In genomic region chr17:87289367-87289766, GRCm38 (mm10) we compare ENCODE assay signal across 27 mouse cellular contexts. TPM values are rescaled to one million over a fixed set of nuclear protein-coding genes. Genes with fewer than 3 reads are reported as not detected.
DNase-seq lines count a peak whose midpoint lies in the region; ATAC-seq and TF ChIP-seq lines count a peak whose summit lies in the region.
"Had no signal": no experiment of that assay in that cellular context is flagged by ENCODE, and none has a peak within 500 bp of the region (broad histone marks: within the 10 kb centered on the region; RNA-seq: fewer than 3 reads in every experiment).

No protein-coding gene starts in this region.

- intact Hi-C loops in left cerebral cortex, adult 2 months (cut with DNase I): no loop called here

- WGBS in kidney, embryonic 15.5 days: 65% methylated on average over 5 of the region's 5 CpGs
- WGBS in intestine, embryonic 16.5 days: 55% methylated on average over 5 of the region's 5 CpGs
- WGBS in stomach, postnatal 0 days: 72% methylated on average over 5 of the region's 5 CpGs

- no peak overlapping the region for H3K9ac ChIP-seq in kidney, embryonic 15.5 days
- H3K9ac ChIP-seq in intestine, embryonic 16.5 days (ENCODE audit: low read depth, low read length): no peak overlapping the region
- H3K9ac ChIP-seq in stomach, postnatal 0 days (ENCODE audit: low read length): no peak overlapping the region
- H3K9ac ChIP-seq: embryonic facial prominence, embryonic 13.5 days; hindbrain, embryonic 15.5 days; liver, embryonic 12.5 days; midbrain, embryonic 13.5 days; neural tube, embryonic 13.5 days had no signal

- no peak for ATAC-seq in kidney, embryonic 15.5 days (replicated peaks; ENCODE audit: low FRiP score)
- peak; percentile 74 for ATAC-seq in intestine, embryonic 16.5 days
- ATAC-seq in stomach, postnatal 0 days (ENCODE audit: low FRiP score, low TSS enrichment): peak; percentile 25; the same call in 1 of the 2 replicates
- ATAC-seq: forebrain, embryonic 16.5 days; inflammation-experienced regulatory T-cells, adult 6 months; liver, embryonic 12.5 days; midbrain, embryonic 13.5 days; Patski had no signal

- TF ChIP-seq EP300 in stomach, postnatal 0 days (optimal IDR thresholded peaks at IDR 0.05): no peak

- H3K9me3 ChIP-seq in kidney, embryonic 15.5 days (replicated peaks): no peaks in the 10 kb centered on the region
- H3K9me3 ChIP-seq in intestine, embryonic 16.5 days (ENCODE audit: control insufficient read depth, low read length): no peaks in the 10 kb centered on the region
- H3K9me3 ChIP-seq in stomach, postnatal 0 days (ENCODE audit: control insufficient read depth, low read length): no peaks in the 10 kb centered on the region
- H3K9me3 ChIP-seq: embryonic facial prominence, embryonic 13.5 days; forebrain, embryonic 10.5 days; hindbrain, embryonic 10.5 days; hindbrain, embryonic 15.5 days; liver, embryonic 12.5 days; midbrain, embryonic 13.5 days; neural tube, embryonic 13.5 days had no signal

- H3K4me2 ChIP-seq in kidney, embryonic 15.5 days: no peak overlapping the region
- H3K4me2 ChIP-seq in intestine, embryonic 16.5 days (ENCODE audit: low read depth, low read length): no peak overlapping the region
- no peak overlapping the region for H3K4me2 ChIP-seq in stomach, postnatal 0 days (replicated peaks; ENCODE audit: low read depth)
- H3K4me2 ChIP-seq: embryonic facial prominence, embryonic 13.5 days; hindbrain, embryonic 15.5 days; liver, embryonic 12.5 days; midbrain, embryonic 13.5 days; neural tube, embryonic 13.5 days had no signal

- H3K27ac ChIP-seq in kidney, embryonic 15.5 days: no peak overlapping the region
- H3K27ac ChIP-seq in intestine, embryonic 16.5 days (ENCODE audit: low read length): peak overlapping the region; percentile 86
- H3K27ac ChIP-seq in stomach, postnatal 0 days (replicated peaks): no peak overlapping the region
- no peak overlapping the region for H3K27ac ChIP-seq in left cerebral cortex, adult 2 months
- H3K27ac ChIP-seq: embryonic facial prominence, embryonic 13.5 days; forebrain, embryonic 10.5 days; gastrocnemius, adult 2 months; hindbrain, embryonic 10.5 days; hindbrain, embryonic 15.5 days; liver, embryonic 12.5 days; macrophage; midbrain, embryonic 13.5 days; neural tube, embryonic 13.5 days had no signal

- H3K36me3 ChIP-seq in kidney, embryonic 15.5 days: no peaks in the 10 kb centered on the region
- peaks cover 7% of the 10 kb centered on the region; the same call in 1 of the 2 replicates for H3K36me3 ChIP-seq in intestine, embryonic 16.5 days (ENCODE audit: control insufficient read depth, insufficient read depth, low read length)
- no peaks in the 10 kb centered on the region; the same call in 1 of the 2 replicates for H3K36me3 ChIP-seq in stomach, postnatal 0 days (ENCODE audit: control insufficient read depth, insufficient read depth, low read length)
- H3K36me3 ChIP-seq: hindbrain, embryonic 10.5 days; hindbrain, embryonic 15.5 days; midbrain, embryonic 13.5 days; neural tube, embryonic 13.5 days had no signal

- TF ChIP-seq CTCF in stomach, postnatal 0 days (IDR thresholded peaks at IDR 0.05; ENCODE audit: low read depth): no peak
- TF ChIP-seq CTCF in left cerebral cortex, adult 2 months (IDR thresholded peaks at IDR 0.05): no peak

- peaks cover 24% of the 10 kb centered on the region for H3K27me3 ChIP-seq in kidney, embryonic 15.5 days
- no peaks in the 10 kb centered on the region for H3K27me3 ChIP-seq in intestine, embryonic 16.5 days (replicated peaks; ENCODE audit: control insufficient read depth, insufficient read depth, low read length)
- H3K27me3 ChIP-seq in stomach, postnatal 0 days (ENCODE audit: control insufficient read depth, insufficient read depth, low read length): no peaks in the 10 kb centered on the region
- H3K27me3 ChIP-seq: Patski had no signal

- H3K4me1 ChIP-seq in kidney, embryonic 15.5 days: peaks cover 26% of the 10 kb centered on the region
- peaks cover 14% of the 10 kb centered on the region; the same call in 1 of the 2 replicates for H3K4me1 ChIP-seq in intestine, embryonic 16.5 days (ENCODE audit: control insufficient read depth, insufficient read depth, low read length)
- no peaks in the 10 kb centered on the region for H3K4me1 ChIP-seq in stomach, postnatal 0 days (replicated peaks; ENCODE audit: control insufficient read depth, insufficient read depth)

- DNase-seq in kidney, adult 9 months: peak; percentile 78
- peak; percentile 55 to 81 for DNase-seq in kidney, postnatal 25 days
- no peak for DNase-seq in stomach, postnatal 0 days (ENCODE audit: low spot score)
- DNase-seq in right cerebral cortex, adult 18-20 months: no peak
- no peak for DNase-seq in left cerebral cortex, adult 2 months (ENCODE audit: extremely low spot score in 1 of 2, low spot score in 2 of 2)
- DNase-seq: adrenal gland, postnatal 10 days; cerebellum, adult 11 months; cerebellum, adult 9-10 months; gastrocnemius, adult 2 months; heart, postnatal 14 days; layer of hippocampus, adult 9-11 months; lung, adult 2 months; lung, postnatal 10 days; thymus, postnatal 4 days had no signal

- no peak overlapping the region for H3K4me3 ChIP-seq in kidney, embryonic 15.5 days (replicated peaks)
- H3K4me3 ChIP-seq in intestine, embryonic 16.5 days (ENCODE audit: low read length): no peak overlapping the region
- H3K4me3 ChIP-seq in stomach, postnatal 0 days (ENCODE audit: low read depth, low read length): no peak overlapping the region
- no peak overlapping the region for H3K4me3 ChIP-seq in left cerebral cortex, adult 2 months
- H3K4me3 ChIP-seq: embryonic facial prominence, embryonic 13.5 days; forebrain, embryonic 10.5 days; gastrocnemius, adult 2 months; hindbrain, embryonic 10.5 days; hindbrain, embryonic 15.5 days; liver, embryonic 12.5 days; midbrain, embryonic 13.5 days; neural tube, embryonic 13.5 days had no signal

RNA-seq across cellular contexts. Expression of gene Ttc7, which starts 6.7 kb away (rescaled TPM):
- 7.7 and 8.1 TPM in 2 replicates for polyA plus RNA-seq in kidney, embryonic 15.5 days (2015; fragmentation: Nextera tagmentation; extraction: Ambion mirVana)
- 21.7 and 27.1 TPM in 2 replicates for polyA plus RNA-seq in intestine, embryonic 16.5 days (2015; fragmentation: Nextera tagmentation; extraction: Ambion mirVana)
- 19.9 and 21.2 TPM in 2 replicates for polyA plus RNA-seq in stomach, postnatal 0 days (2015; fragmentation: Nextera tagmentation; extraction: Ambion mirVana)
- total RNA-seq in left cerebral cortex, adult 2 months (2021): 10 to 100 TPM; 11.8 to 13.2 TPM

RNA-seq across cellular contexts. Expression of gene Mcfd2, which starts 23.6 kb away (rescaled TPM):
- 110 and 112 TPM in 2 replicates for polyA plus RNA-seq in kidney, embryonic 15.5 days (2015; fragmentation: Nextera tagmentation; extraction: Ambion mirVana)
- polyA plus RNA-seq in intestine, embryonic 16.5 days (2015; fragmentation: Nextera tagmentation; extraction: Ambion mirVana): 150 and 184 TPM in 2 replicates
- 80.4 and 84.4 TPM in 2 replicates for polyA plus RNA-seq in stomach, postnatal 0 days (2015; fragmentation: Nextera tagmentation; extraction: Ambion mirVana)
- 10 to 100 TPM; 56.6 to 60.0 TPM for total RNA-seq in left cerebral cortex, adult 2 months (2021)

Comparison
In these comparisons a context has a peak if more than half of its experiments do, and no peak if none do; other contexts are left out.
1. DNase-seq: peak in kidney, adult 9 months (single experiment) and kidney, postnatal 25 days (2 of 2); none in stomach, postnatal 0 days (single experiment), right cerebral cortex, adult 18-20 months (single experiment) and left cerebral cortex, adult 2 months (0 of 2).